Mouse (Mus musculus) liver, adult 2 months (tissue): Measurements from ENCODE around the gene Armc5.

Experiments
- CTCF ChIP-seq: fragments of 200-500 bp; IDR thresholded peaks from 2 replicates; pipeline ENCODE4 v1.5.1; 2011; ENCODE audit warnings: low read depth, low read length, control low read depth
- POLR2A ChIP-seq: fragments of 200-500 bp; IDR thresholded peaks from 2 replicates; pipeline ENCODE4 v1.6.1; 2011; ENCODE audit warnings: low read length, control low read depth; ENCODE audit not compliant: insufficient read depth; ENCODE audit errors: extremely low read depth

- TF ChIP-seq CTCF (no peak), POLR2A (no peak)
These were observed 34.4 kb downstream of the Armc5 start for GRCm38 (mm10) chr7:128271496-128271895.
